Mouse (Mus musculus) heart, adult 18-20 months (tissue): Measurements from ENCODE around the gene Pigr. TPM values are rescaled to one million over a fixed set of nuclear protein-coding genes. Genes with fewer than 3 reads are reported as not detected.

Experiments
- DNase-seq, 2 experiments: peaks; one replicate each; pipeline ENCODE4 v3.0.0; 2021 to 2022; ENCODE audit warnings: mixed read lengths in 1 of 2
- total RNA-seq, 2 experiments: library from RNA; stranded (reverse); gene quantifications; 2 replicates each; pipeline ENCODE4 v1.2.3; 2021

The Pigr gene
- total RNA-seq, 2 experiments from 2014 or later, result 4.2 TPM; not detected in 1

GRCm38 (mm10) chr1:130877889-130878614, 51.6 kb downstream of the Pigr start:
- DNase-seq, result no peak

GRCm38 (mm10) chr1:130879927-130880326, 53.4 kb downstream of the Pigr start:
- no peak for DNase-seq

- no peak for DNase-seq
These were observed 56.7 kb downstream of the Pigr start for GRCm38 (mm10) chr1:130883146-130883545.

GRCm38 (mm10) chr1:130887354-130887753, 60.9 kb downstream of the Pigr start, which contains the start of gene Il24:
TSS of gene Il24 (minus strand) at chr1:130887454.
- DNase-seq, result no peak

GRCm38 (mm10) chr1:130892446-130892845, 66.0 kb downstream of the Pigr start:
- DNase-seq, result no peak

GRCm38 (mm10) chr1:130893329-130894040, 67.0 kb downstream of the Pigr start:
- DNase-seq, result no peak

GRCm38 (mm10) chr1:130894468-130894867, 68.0 kb downstream of the Pigr start:
- no peak for DNase-seq

Other genes with a start within 250 kb of the Pigr start
- gene Zp3r, start 197.1 kb upstream of the Pigr start, total RNA-seq, result not detected
- gene C4bp, start 165.1 kb upstream of the Pigr start, total RNA-seq, result not detected
- gene Gm29427, start 110.9 kb upstream of the Pigr start, total RNA-seq, result under 1 TPM; 0.18 to 0.27 TPM
- 1 to 10 TPM; 3.6 to 4.4 TPM for gene Yod1, start 109.4 kb upstream of the Pigr start, total RNA-seq
- 10 to 100 TPM; 79.7 to 83.4 TPM for gene Pfkfb2, start 97.4 kb upstream of the Pigr start, total RNA-seq
- under 1 TPM; 0.45 to 0.77 TPM for gene AA986860, start 94.7 kb upstream of the Pigr start, total RNA-seq
- under 1 TPM; 0.35 to 0.85 TPM for gene Fcamr, start 25.8 kb upstream of the Pigr start, total RNA-seq
- 1 to 10 TPM; 2.2 to 8.5 TPM for gene Fcmr, start 39.0 kb downstream of the Pigr start, total RNA-seq
- gene Il24, start 60.8 kb downstream of the Pigr start, total RNA-seq, result not detected
- not detected for gene Il20, start 84.8 kb downstream of the Pigr start, total RNA-seq
- not detected for gene Il19, start 113.4 kb downstream of the Pigr start, total RNA-seq
- gene Il10, start 193.2 kb downstream of the Pigr start, total RNA-seq, result not detected